Mouse (Mus musculus) urinary bladder, postnatal 14 days (tissue): Measurements from ENCODE around the gene Igfbp6.

Source experiments
- DNase-seq: peaks from one replicate; pipeline ENCODE4 v3.0.0; 2021; ENCODE audit warnings: low spot score

Igfbp6 gene

DNA sequence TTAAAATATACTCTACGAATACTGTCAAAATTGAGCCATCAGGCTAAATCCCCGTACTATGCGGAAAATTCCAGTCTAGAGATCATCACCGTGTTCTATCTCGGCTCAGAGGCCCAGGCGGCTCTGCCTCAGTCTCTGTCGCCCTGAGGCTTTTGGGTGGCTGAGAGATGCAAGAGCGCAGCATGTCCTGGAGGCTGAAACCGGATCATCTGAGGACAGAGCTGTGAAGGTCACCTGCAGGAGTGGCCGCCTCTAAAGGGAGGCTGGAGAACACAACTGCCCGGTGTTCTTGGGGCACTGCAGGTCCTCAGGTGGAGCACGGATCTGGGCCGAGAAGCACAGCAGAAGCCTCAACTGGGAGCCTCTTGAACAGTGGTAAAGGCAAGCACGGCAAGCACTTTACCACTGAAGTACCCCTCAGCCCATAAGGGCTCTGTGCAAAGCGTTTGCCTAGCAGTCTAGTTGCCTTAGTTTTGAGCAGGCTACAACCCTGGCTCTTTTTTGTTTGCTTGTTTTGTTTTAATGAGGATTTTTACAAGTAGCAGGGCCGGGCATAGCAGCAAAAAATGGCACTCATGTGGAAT, 31.7 kb downstream of the Igfbp6 start:
- DNase-seq: no peak

DNA sequence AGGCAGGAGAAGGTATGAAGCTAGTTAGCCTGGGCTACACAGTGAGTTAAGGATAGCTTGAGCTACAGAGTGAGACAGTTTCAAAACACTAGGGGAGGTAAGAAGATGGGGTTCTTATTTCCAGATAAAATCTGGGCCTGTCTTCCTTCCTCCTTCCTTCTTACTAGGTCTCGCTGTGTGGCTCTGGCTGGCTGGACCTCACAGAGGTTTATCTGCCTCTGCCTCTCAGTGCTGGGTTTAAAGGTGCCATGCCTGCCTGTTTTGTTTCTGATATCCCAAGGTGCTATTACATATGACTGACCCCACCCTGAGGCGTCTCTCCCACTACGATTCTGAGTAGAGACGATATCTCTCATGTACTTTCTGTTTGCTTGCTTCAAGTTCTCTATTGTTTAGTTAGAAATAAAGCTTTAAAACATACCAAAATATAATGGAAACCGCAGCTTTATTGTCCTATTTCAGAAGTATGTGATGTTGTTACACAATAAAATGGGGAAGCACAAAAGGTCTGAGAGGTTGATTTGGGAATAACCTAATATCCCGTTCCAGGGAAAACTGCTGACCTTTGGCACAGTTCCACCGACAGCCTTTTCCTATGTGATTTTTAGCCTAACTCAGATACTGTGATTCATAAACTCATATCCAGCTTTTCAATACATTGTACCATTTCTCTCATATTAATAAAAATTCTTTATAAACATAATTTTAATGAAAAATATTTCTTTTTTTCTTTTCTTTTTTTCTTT, 32.6 kb downstream of the Igfbp6 start:
- DNase-seq: no peak

DNA sequence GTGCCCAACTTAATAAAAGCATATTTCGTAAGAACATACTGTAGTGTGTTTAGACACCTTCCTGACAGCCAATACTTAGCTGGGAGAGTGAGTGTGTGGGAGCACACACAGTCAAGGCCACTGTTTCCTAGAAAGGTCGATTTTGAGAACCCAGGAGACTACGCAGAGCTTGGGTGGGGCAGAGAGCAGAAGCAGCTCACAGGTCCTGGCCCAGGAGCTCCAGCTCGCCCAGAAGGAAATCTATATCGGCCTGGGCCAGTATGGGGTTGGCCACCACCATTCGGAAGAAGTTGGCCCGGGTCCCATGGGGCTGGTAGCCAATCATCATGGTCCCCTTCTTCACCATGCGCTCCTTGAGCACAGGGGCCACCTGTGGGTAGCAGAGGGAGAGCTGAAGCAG, 33.3 kb downstream of the Igfbp6 start:
- no peak for DNase-seq

DNA sequence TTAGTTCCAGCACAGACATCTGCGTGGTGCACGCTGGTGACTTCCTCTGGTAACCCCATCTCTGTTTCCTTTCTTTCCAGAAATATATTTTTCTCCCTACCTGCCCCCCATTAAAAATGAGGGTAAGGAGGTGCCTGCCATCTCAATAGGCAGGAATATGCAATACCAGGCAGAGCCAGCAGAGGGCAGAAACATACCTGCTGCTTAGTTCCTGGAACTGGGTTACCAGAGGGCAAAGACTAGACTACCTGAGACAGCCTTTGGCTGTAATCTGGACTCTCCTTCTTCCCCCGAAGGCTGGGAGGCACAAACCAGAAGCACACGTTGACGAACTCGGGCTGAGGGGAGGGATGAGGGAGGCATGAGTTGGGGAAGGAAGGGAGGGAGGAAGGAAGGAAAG, 34.1 kb downstream of the Igfbp6 start:
- DNase-seq: peak; percentile 87

DNA sequence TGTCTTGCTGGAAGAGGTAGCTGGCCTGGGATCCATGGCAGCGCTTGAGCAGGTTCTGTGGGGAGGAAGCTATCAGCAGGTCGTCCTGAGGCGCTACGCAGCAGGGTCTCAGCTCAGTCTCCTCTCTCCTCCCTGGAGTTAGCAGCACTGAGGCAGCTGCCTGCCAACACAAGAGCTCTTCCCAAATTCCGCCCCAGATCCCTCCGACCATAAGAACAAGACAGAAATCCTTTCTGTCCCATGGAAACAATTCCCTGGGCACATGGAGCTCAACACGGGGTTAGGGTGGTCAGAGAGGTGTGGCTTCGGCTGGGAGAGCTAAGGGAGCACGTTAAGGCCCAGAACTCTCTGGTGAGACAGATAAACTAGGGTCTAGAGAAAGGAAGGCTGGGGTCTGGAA, 34.9 kb downstream of the Igfbp6 start:
- no peak for DNase-seq

DNA sequence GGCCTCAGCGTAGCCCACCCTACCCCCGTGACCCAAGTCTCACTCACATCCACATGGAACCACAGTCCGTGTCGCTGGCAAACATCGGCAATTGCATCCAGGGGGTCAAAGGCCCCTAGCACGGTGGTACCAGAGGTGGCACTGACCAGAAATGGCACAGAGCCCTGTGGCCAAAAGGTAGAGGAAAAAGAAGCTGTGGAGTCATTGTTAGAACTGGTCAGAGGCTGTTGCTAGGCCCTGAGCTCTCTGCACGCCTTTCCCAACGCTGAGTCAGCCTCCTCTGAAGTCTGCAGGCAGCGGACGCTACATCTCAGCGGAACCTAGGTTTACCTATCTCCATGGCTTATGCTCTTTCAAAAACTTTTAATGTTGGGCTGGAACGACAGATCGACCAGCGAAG, 35.8 kb downstream of the Igfbp6 start:
- no peak for DNase-seq

DNA sequence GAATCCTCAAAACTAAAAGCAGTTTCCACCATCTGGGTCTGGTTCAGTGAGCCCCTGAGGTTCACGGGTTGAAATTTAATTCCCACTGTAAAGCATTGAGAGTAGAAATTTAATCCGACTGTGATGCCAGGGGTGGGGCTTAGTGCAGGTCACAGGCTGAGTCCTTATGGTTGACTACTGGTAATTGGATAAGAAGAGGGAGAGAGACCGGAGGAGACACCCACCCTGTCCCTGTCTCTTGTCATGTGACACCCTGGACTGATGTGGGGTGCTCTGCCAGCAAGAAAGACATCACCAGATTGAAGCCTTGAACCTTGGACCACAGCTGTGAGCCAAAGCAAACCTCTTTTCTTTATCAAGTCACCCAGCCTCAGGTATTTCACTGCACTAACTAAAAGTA, 38.9 kb downstream of the Igfbp6 start:
- no peak for DNase-seq

DNA sequence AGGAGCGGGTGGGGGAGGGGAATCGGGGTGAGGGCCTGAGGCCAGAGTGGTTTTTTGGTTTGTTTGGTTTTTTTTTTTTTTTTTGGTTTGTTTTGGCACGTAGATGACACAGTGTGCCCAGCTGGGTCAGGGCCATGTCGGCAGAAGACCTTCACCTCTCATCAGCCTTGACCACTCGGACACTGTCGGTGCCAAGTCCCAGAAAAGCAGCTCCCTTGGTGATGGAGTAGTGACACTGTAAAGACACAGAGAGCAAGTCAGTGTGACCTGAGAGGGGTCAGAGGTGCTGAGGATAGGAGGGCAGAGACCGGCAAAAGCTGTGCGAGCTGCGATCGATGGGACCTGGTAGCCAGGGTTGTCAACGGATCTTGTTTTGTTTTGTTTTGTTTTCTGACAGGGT, 42.1 kb downstream of the Igfbp6 start:
- DNase-seq: no peak

DNA sequence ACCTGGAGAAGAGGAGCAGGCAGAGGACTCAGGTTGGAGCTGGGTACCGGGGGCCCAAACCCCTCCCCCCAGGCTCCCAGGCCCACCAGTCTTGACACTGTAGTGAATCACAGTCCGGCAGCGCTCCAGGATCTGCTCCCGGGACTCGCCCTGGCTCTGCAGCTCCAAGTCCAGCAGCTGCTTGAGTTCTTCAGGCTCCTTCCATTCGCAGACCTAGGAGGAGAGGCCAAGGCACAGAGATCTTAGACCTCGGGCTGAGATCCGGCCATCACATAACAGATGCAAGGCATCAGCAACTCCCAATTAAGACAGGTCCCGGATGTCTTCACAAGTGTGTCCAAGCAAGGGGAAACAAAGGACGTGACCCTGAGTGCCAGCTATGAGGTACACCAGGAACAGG, 43.9 kb downstream of the Igfbp6 start:
- peak; percentile 72 for DNase-seq

DNA sequence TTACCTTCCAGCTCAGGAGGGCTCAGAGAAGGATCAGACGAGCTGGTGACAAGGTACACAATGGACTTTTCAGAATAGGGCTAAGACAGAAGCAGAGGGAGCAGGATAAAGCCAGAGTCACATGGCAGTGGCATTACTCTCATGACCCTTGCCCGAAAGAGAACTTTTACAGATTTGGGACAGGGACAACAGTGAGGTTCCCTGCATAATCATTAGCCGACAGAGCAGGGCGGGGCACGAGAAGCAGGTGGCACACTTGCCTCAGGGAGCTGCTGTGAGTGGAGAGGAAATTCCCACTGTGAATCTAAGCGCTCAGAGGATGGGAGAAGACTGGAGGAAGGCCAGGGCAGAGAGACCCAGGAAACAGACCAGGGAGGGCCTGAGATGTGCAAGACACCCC, 44.7 kb downstream of the Igfbp6 start:
- no peak for DNase-seq

DNA sequence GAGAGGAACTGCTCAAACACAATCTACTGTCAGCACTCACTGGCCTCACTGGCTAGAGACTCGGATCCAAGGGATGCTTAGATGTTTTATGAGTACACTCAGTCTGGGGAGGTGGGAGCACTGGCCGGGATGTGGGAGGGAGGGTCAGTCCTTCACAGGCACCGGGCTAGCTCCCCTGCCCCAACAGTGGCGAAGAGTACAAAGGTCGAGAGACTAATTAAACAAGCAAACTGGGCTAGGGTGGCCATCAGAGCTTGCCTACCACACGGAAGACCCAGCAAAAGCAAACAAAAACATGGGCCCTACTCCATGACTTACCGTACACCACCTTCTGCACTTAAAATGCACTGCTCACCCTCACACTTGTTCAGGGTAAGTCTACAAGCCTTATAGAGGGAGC, 47.5 kb downstream of the Igfbp6 start:
- no peak for DNase-seq

DNA sequence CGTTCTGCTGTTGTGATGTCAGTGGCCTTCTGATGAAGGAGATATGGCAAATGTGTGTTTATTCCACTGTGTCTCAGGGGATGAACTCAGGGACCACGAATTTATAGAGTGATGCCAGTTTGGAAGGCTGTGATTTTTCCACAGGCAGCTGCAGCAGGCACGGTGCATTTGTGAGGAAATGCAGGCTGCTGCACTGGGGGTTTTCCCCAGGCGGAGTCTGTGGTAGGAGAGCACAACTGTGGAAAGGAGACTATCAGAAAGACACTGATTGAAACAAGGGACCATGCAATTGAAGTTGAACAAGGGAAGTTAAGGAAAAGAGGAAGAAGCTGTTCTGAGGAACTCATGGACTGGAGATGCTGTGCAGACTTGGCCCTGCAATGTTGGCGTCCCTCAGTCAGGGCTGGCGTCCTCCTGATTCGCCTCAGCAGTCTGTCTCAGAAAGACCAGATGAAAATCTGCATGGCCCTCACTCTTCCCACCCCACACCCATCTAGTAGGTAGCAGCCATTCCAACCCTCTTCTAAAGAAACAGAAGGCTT, 48.2 kb downstream of the Igfbp6 start:
- no peak for DNase-seq

DNA sequence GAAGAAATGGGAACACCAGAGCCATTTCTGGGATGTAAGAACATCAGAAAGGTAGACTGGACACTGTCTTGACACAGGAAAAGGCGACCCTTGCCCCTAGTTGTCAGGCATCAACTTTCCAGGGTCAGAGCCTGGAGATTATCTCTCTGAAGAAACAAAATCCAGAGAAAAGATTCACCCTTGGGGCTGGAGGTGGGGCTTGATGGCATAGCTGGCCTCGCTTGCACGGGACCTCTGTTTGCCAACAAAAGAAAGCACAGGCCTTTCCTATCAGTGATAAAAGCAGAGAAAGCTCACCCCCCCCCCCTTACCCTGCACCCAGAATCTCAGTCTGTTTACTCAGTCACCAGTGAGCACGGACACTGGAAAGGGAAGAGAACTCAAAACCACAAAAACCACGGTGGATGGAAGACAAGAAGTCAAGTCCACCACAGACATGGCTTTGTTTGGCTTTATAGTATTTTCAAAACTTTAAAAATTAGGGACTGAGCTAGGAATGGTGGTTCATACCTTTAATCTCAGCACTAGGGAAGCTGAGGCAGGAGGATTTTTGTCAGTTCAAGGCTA, 48.7 kb downstream of the Igfbp6 start:
- DNase-seq: no peak

DNA sequence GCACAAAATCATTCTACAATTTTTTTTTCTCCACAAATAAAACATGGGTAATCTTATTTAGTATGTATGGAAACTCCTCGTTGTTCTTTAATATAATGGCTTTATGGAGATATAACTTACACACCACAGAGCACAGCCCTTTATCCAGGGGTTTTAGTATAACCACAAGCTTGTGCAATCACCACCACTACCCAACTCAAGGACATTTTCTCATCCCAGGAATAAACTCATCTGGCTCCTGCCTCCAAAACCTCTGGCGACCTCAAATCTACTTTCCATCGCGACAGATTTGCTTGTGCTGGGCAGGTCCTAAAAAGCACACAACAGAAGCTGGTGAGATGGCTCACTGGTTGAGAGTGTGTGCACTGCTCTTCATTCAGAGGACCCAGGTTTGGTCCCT, 49.5 kb downstream of the Igfbp6 start:
- no peak for DNase-seq

DNA sequence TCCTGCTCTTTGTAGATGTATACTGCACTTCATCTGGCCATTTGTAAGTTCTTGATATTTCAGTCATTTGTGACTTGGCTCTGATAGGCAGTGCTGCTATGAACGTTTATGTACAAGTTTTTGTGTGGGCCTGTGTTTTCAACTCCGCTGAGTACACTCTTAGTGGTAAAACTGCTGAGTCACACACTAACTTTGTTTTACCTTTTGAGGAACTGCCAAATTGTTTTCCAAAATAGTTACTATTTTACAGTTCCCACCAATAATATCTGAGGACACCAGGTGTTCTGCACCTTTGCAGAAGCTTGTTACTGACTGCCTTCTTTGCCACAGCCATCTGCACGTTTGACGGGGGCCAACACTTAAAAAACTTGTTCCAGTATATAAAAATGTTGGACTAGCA, 50.3 kb downstream of the Igfbp6 start:
- no peak for DNase-seq

DNA sequence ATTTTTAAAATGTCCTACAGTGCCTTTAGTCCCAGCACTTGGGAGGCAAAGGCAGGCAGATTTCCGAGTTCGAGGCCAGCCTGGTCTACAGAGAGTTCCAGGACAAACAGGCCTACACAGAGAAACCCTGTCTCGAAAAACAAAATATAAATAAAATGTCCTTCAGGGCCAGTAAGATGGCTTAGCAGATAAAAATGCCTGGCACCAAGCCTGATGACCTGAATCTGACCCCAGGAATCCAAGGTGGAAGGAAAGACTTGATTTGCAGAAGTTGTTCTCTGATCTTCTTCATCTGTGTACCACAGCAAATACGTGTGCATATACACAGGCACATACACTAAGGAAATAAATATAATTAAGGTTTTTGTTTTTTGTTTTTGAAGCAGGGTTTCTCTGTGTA, 51.2 kb downstream of the Igfbp6 start:
- DNase-seq: no peak

DNA sequence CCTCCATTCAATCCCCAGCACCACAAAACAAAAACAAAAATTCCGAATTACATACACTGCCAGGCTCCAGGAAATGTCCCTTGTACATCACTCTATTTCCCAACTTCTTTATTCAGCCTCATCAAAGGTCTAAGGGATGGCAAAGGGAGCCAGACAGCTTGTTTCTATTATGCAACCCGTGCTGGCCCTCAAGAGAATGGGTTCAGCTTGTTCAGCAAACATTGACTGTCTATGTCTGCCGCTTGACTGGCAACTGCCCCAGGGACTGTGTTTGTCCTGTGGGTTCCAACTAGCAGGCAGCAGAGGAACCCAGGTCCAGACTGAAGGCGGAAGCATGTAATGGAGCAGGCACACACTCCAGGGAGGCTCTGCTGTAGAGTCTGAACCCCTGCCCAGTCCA, 54.7 kb downstream of the Igfbp6 start:
- DNase-seq: no peak
